Mouse (Mus musculus) kidney, embryonic 16.5 days (tissue): Measurements from ENCODE around the gene Dnajc25. TPM values are rescaled to one million over a fixed set of nuclear protein-coding genes. Genes with fewer than 3 reads are reported as not detected.

Source experiments
- ATAC-seq: fragments of 200-750 bp; cut with Nextera tagmentation; 2 replicates; pipeline ENCODE4 v1.8.0; 2017; ENCODE audit warnings: moderate TSS enrichment; ENCODE audit not compliant: low FRiP score, low TSS enrichment
- H3K27ac ChIP-seq: fragments of 300-500 bp; sonication (generic); 2 replicates; pipeline ENCODE4 v1.5.1; 2014; ENCODE audit warnings: low read length
- H3K27me3 ChIP-seq: fragments of 300-500 bp; sonication (generic); 2 replicates; pipeline ENCODE4 v1.6.1; 2014; ENCODE audit warnings: low read length, control low read depth, mixed read lengths; ENCODE audit not compliant: insufficient read depth
- H3K36me3 ChIP-seq: fragments of 300-500 bp; sonication (generic); 2 replicates; pipeline ENCODE4 v1.6.1; 2014; ENCODE audit warnings: low read length, control low read depth, mixed read lengths; ENCODE audit not compliant: insufficient read depth
- H3K4me1 ChIP-seq: fragments of 300-500 bp; sonication (generic); 2 replicates; pipeline ENCODE4 v1.6.1; 2014; ENCODE audit warnings: low read length, control low read depth, mixed read lengths; ENCODE audit not compliant: insufficient read depth
- H3K4me2 ChIP-seq: fragments of 300-500 bp; sonication (generic); replicated peaks from 2 replicates; pipeline ENCODE4 v1.6.1; 2014; ENCODE audit warnings: low read depth, low read length
- H3K4me3 ChIP-seq: fragments of 300-500 bp; sonication (generic); 2 replicates; pipeline ENCODE4 v1.5.1; 2014; ENCODE audit warnings: mild to moderate bottlenecking, low read length
- H3K9ac ChIP-seq: fragments of 300-500 bp; sonication (generic); replicated peaks from 2 replicates; pipeline ENCODE4 v1.6.1; 2014; ENCODE audit warnings: low read length
- H3K9me3 ChIP-seq: fragments of 300-500 bp; sonication (generic); 2 replicates; pipeline ENCODE4 v1.6.1; 2016; ENCODE audit warnings: low read length, control low read depth
- WGBS: fragments of 180-500 bp; shearing (Covaris S2); extraction: QIAGEN DNeasy Blood & Tissue Kit; methylation state at CpG from one replicate; pipeline ENCODE4 v1.1.7; 2014; 5-methylcytosine and 5-hydroxymethylcytosine counted together
- polyA plus RNA-seq: library from polyadenylated mRNA; unstranded; fragments of >200 nt; fragmentation: Nextera tagmentation; extraction: Ambion mirVana; gene quantifications from 2 replicates; pipeline ENCODE4 v1.2.1, GENCODE M21; 2015

The Dnajc25 gene
- polyA plus RNA-seq: 8.3 and 12.1 TPM in 2 replicates

DNA sequence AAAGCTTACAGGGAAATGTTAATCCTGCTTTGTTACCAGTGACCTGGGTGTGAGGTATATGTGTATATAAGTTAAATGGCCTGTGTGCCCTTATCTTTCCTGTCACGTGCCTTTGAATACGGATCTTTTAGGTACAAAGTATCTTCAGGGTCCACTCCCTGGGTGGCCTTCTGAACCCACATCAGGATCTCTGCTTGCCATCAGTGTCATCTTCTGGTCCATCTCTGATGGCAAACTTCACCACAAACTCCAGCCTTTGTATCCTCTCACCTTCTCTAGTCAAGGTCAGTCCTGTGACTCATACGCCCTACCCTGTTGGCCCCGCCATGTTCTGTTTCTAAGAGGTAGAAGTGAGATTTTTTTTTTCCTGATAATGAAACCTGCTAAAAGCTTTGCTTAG is at the start of gene Dnajc25:
Gene Dnajc25 (plus strand): TSS at position 301 of the 400 bp plus-strand sequence.
- no peaks in the 10 kb centered on the region for H3K27me3 ChIP-seq
- no peak within 1 kb of the TSS for H3K4me3 ChIP-seq
- H3K36me3 ChIP-seq: no peaks in the 10 kb centered on the region
- H3K9me3 ChIP-seq: no peaks in the 10 kb centered on the region
- ATAC-seq: no peak
- WGBS: 72% methylated on average over 4 of the region's 4 CpGs
- no peak within 1 kb of the TSS for H3K27ac ChIP-seq
- H3K4me1 ChIP-seq: 0 out of 2 replicates have a peak, but pooled peaks cover 8% of the 10 kb centered on the region
- 0 out of 2 replicates have a peak within 1 kb of the TSS, but pooled peaks have one; percentile 14 for H3K4me2 ChIP-seq
- H3K9ac ChIP-seq: no peak within 1 kb of the TSS

DNA sequence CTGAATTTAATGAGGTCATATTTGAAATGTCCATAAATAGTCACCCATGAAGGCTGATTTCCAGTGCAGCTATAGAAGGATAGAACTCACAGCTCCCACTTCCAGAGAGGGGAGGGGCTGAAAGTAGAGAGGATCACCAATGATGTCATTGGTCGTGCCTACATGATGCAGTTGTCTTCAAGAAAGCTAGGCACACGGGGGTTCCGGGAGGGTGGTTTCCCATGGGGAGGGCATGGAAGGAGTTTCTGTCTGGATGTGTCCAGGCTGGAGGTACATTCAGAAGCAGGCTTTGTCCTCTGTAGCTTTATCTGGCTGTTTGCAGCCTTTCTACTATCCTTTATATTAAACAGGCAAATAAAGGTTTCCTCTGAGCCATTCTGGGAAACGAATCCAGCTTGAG is 46.5 kb upstream of the Dnajc25 start:
- Histone ChIP-seq H3K4me2 (no peak overlapping the region), H3K4me3 (no peak overlapping the region), H3K9me3 (no peaks in the 10 kb centered on the region), H3K4me1 (peaks cover 8% of the 10 kb centered on the region), H3K27me3 (no peaks in the 10 kb centered on the region), H3K27ac (no peak overlapping the region), H3K36me3 (no peaks in the 10 kb centered on the region), H3K9ac (no peak overlapping the region)
- no peak for ATAC-seq
- 79% methylated on average over 4 of the region's 4 CpGs for WGBS

DNA sequence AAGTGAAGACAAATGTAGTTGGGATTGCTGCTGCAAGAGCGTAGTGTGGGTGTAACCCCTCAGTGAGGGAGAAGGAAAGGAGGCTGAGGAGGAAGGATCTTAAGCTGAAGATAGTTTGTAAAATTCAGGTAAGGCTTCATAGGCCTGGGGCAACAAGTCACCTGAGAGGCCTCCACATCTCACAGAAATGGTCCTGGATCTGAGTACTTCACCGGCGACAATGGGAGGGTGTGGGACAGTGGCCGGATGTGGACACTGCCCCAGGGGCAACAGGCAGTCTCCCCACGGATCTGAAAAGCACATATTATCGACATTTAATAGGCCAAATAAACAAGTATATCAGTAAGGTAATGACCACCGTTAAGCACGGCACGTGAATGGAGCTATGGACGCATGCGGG is 42.2 kb upstream of the Dnajc25 start:
- H3K4me3 ChIP-seq: no peak overlapping the region
- WGBS: 88% methylated on average over 11 of the region's 11 CpGs
- no peaks in the 10 kb centered on the region for H3K4me1 ChIP-seq
- H3K9ac ChIP-seq: no peak overlapping the region
- no peak overlapping the region for H3K4me2 ChIP-seq
- no peaks in the 10 kb centered on the region for H3K36me3 ChIP-seq
- no peaks in the 10 kb centered on the region for H3K9me3 ChIP-seq
- no peaks in the 10 kb centered on the region for H3K27me3 ChIP-seq
- ATAC-seq: no peak
- H3K27ac ChIP-seq: no peak overlapping the region

DNA sequence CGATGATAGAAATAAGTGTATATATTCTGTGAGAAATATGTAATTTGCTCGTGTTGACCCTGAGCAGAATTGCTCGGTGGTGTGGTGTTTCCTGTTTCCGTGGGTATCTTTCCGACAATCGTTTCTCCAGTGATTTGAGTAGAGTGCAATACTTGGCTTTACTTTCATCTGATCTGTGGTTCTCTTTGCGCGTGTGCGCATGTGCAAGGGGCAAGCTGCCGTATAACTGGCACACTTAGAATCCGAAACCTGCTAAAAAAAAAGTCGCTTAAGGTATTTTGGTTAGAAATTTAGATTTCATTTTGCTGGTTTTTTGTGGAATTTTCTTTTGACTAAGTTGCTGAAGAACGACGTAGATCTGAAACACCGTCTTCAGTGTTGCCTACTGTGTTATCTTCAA is 33.1 kb upstream of the Dnajc25 start:
- H3K4me3 ChIP-seq: no peak overlapping the region
- H3K27ac ChIP-seq: no peak overlapping the region
- 93% methylated on average over 15 of the region's 15 CpGs for WGBS
- H3K9me3 ChIP-seq: no peaks in the 10 kb centered on the region
- H3K4me1 ChIP-seq: no peaks in the 10 kb centered on the region
- H3K27me3 ChIP-seq: no peaks in the 10 kb centered on the region
- H3K9ac ChIP-seq: no peak overlapping the region
- no peaks in the 10 kb centered on the region for H3K36me3 ChIP-seq
- ATAC-seq: no peak
- H3K4me2 ChIP-seq: no peak overlapping the region

DNA sequence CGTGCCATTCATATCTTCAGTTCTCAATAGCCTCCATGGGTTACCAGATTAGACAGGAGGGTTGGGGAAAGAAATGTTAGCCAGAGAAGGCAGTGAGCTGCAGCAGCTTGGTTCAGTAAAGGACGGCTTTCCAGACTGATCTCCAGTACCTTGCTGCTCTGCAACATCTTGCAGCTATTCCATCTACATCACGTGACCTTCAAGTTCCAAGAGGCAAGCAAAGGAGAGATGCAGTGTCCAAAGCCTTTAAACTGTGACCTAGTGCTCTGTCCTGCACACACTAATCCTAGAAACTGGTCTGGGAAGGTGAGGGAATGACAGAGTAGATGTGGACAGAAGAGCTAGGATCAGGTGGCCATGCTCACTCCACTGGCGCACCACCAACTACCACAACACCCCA is 31.6 kb upstream of the Dnajc25 start:
- H3K27me3 ChIP-seq: no peaks in the 10 kb centered on the region
- H3K9ac ChIP-seq: no peak overlapping the region
- WGBS: 91% methylated on average over 4 of the region's 4 CpGs
- H3K9me3 ChIP-seq: no peaks in the 10 kb centered on the region
- H3K4me3 ChIP-seq: no peak overlapping the region
- H3K36me3 ChIP-seq: no peaks in the 10 kb centered on the region
- H3K4me1 ChIP-seq: no peaks in the 10 kb centered on the region
- ATAC-seq: no peak
- H3K4me2 ChIP-seq: no peak overlapping the region
- no peak overlapping the region for H3K27ac ChIP-seq

DNA sequence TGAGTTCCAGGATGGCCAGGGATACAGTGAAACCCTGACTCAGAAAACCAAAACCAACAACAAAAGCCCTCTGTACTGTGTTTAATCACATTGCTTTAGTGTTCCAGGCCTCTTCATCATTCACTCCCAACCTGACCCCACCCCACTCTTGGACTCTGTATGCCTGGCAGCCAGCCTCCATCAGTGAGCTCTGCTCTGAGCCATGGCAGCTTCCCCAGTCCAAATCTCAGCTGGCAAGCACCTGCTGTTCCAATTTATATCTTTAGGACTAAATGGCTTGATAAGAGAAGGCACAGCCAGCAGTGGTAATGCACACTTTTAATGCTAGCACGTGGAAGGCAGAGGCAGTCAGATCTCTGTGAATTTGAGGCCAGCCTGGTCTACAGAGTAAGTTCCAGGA is 29.7 kb upstream of the Dnajc25 start:
- no peak for ATAC-seq
- Histone ChIP-seq H3K9me3 (no peaks in the 10 kb centered on the region), H3K4me2 (no peak overlapping the region), H3K27ac (no peak overlapping the region), H3K9ac (no peak overlapping the region), H3K4me3 (no peak overlapping the region), H3K27me3 (no peaks in the 10 kb centered on the region), H3K36me3 (no peaks in the 10 kb centered on the region), H3K4me1 (no peaks in the 10 kb centered on the region)
- WGBS: 86% methylated on average over 1 of the region's 1 CpGs

DNA sequence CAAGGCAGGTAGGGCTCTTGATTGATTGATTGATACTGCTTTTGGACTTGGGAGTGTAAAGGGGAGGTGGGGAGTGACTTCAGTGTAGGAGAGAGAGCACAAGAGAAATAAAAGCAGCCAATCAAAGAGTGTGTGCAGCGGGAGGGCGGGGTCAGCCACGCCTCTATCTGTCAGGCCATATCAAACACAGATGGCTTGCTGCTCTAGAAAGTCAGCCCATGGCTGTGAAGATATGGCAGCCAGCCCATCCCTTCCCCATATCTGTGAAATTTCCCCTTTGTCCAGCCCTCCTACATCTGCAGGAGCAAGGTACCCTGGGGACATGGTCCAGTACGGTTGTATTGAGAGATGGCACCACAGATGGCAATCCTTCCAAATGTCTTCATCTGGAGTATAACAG is 24.2 kb upstream of the Dnajc25 start:
- H3K27me3 ChIP-seq: no peaks in the 10 kb centered on the region
- H3K4me3 ChIP-seq: no peak overlapping the region
- no peak overlapping the region for H3K4me2 ChIP-seq
- H3K9me3 ChIP-seq: no peaks in the 10 kb centered on the region
- no peaks in the 10 kb centered on the region for H3K4me1 ChIP-seq
- 79% methylated on average over 4 of the region's 4 CpGs for WGBS
- H3K9ac ChIP-seq: no peak overlapping the region
- H3K36me3 ChIP-seq: 0 out of 2 replicates have a peak, but pooled peaks cover 10% of the 10 kb centered on the region
- H3K27ac ChIP-seq: no peak overlapping the region
- no peak for ATAC-seq

DNA sequence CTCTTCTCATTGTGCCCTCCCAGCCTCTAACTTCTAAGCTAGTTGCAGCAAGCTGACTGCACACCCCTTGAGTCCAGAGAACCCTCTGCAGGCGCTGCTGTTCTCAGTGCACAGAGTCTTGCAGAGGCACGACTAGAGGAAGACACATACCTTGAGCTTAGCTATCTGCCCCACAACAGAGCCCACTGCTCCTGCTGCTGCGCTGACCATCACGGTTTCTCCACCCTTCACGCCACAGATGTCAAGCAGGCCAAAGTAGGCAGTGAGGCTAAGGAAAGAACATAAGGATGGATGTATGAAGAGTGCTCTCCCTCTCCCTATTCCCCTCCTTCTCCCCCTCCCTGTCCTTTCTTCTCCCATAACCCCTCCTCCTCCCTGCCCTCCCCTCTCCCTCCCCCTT is 19.2 kb upstream of the Dnajc25 start:
- Histone ChIP-seq H3K27ac (no peak overlapping the region), H3K9ac (no peak overlapping the region), H3K9me3 (no peaks in the 10 kb centered on the region), H3K4me2 (no peak overlapping the region), H3K36me3 (0 out of 2 replicates have a peak, but pooled peaks cover 10% of the 10 kb centered on the region), H3K4me3 (no peak overlapping the region), H3K27me3 (no peaks in the 10 kb centered on the region), H3K4me1 (no peaks in the 10 kb centered on the region)
- WGBS: 86% methylated on average over 5 of the region's 5 CpGs
- ATAC-seq: no peak

DNA sequence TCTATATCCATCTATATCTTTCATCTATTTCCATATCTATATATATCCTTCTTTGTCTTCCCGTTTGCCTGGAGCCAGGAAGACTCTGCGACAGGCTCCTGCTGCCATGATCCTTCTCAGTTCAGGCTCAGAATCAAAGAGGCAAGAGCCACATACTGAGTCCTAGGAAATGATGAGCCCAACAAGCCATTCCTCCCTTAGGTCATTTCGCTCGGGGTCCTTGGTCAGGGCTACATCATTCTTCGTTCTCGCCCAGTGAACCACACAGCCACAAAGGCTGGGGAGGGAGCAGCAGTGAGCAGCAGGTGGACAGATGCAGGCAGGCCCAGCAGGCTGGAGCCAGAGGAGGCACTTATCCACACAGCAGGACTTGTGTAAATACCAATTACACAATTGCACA is 13.4 kb upstream of the Dnajc25 start:
- Histone ChIP-seq H3K9me3 (no peaks in the 10 kb centered on the region), H3K9ac (no peak overlapping the region), H3K27ac (no peak overlapping the region), H3K4me2 (no peak overlapping the region), H3K4me1 (no peaks in the 10 kb centered on the region), H3K36me3 (no peaks in the 10 kb centered on the region), H3K27me3 (no peaks in the 10 kb centered on the region), H3K4me3 (no peak overlapping the region)
- WGBS: 79% methylated on average over 6 of the region's 6 CpGs
- ATAC-seq: no peak

DNA sequence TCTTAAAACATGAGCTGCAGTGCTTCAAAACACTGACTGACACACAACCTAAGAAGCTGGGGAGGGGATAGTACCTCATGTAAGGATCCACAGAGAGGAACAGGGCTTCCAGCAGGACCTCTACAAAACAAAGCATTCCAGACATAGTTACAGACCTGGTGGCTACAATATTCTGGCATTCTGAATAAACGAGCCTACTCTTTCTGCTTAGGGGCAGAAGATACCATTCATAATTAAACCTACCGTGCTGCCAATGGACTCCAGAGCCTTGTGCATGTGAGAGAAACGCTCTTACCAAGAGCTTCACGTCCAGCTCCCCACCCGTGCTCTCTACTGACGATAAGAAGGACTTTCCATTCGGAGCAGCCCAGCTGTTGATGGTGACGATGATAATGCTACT is 12.1 kb upstream of the Dnajc25 start:
- H3K36me3 ChIP-seq: no peaks in the 10 kb centered on the region
- no peaks in the 10 kb centered on the region for H3K9me3 ChIP-seq
- H3K27ac ChIP-seq: no peak overlapping the region
- H3K4me1 ChIP-seq: peaks cover 7% of the 10 kb centered on the region; the same call in 1 of the 2 replicates
- H3K27me3 ChIP-seq: no peaks in the 10 kb centered on the region
- no peak overlapping the region for H3K9ac ChIP-seq
- H3K4me3 ChIP-seq: no peak overlapping the region
- no peak overlapping the region for H3K4me2 ChIP-seq
- 89% methylated on average over 8 of the region's 8 CpGs for WGBS
- no peak for ATAC-seq
